Mouse (Mus musculus) liver, embryonic 11.5 days (tissue): ENCODE data around the gene Dkk1. TPM values are rescaled to one million over a fixed set of nuclear protein-coding genes. Genes with fewer than 3 reads are reported as not detected.

Source experiments
- ATAC-seq: fragments of 200-750 bp; cut with Nextera tagmentation; replicated peaks from 2 replicates; pipeline ENCODE4 v1.8.0; 2017; ENCODE audit warnings: moderate number of reproducible peaks, mild to moderate bottlenecking, moderate TSS enrichment, moderate library complexity; ENCODE audit not compliant: low FRiP score
- DNase-seq: peaks from one replicate; pipeline ENCODE4 v3.0.0-alpha.2; 2017; ENCODE audit warnings: low spot score
- H3K27ac ChIP-seq: fragments of 300-500 bp; sonication (generic); 2 replicates; pipeline ENCODE4 v1.5.1; 2014; ENCODE audit warnings: mild to moderate bottlenecking, low read depth, low read length, control low read depth
- H3K27me3 ChIP-seq: fragments of 300-500 bp; sonication (generic); replicated peaks from 2 replicates; pipeline ENCODE4 v1.6.1; 2014; ENCODE audit warnings: low read length, mixed read lengths; ENCODE audit not compliant: control insufficient read depth, insufficient read depth
- H3K36me3 ChIP-seq: fragments of 300-500 bp; sonication (generic); 2 replicates; pipeline ENCODE4 v1.6.1; 2014; ENCODE audit warnings: mild to moderate bottlenecking, low read length, moderate library complexity, mixed read lengths; ENCODE audit not compliant: control insufficient read depth, insufficient read depth
- H3K4me1 ChIP-seq: fragments of 300-500 bp; sonication (generic); replicated peaks from 2 replicates; pipeline ENCODE4 v1.6.1; 2014; ENCODE audit warnings: low read length, mixed read lengths; ENCODE audit not compliant: control insufficient read depth, insufficient read depth
- H3K4me2 ChIP-seq: fragments of 300-500 bp; sonication (generic); 2 replicates; pipeline ENCODE4 v1.6.1; 2014; ENCODE audit warnings: mild to moderate bottlenecking, control low read depth, moderate library complexity
- H3K4me3 ChIP-seq: fragments of 300-500 bp; sonication (generic); 2 replicates; pipeline ENCODE4 v1.5.1; 2014; ENCODE audit warnings: low read depth, low read length, control low read depth
- H3K9ac ChIP-seq: fragments of 300-500 bp; sonication (generic); 2 replicates; pipeline ENCODE4 v1.6.1; 2014; ENCODE audit warnings: low read depth, low read length, control low read depth
- H3K9me3 ChIP-seq: fragments of 300-500 bp; sonication (generic); 2 replicates; pipeline ENCODE4 v1.6.1; 2016; ENCODE audit warnings: low read length, inconsistent platforms, mixed read lengths; ENCODE audit not compliant: control insufficient read depth
- WGBS: fragments of 180-500 bp; shearing (Covaris S2); extraction: QIAGEN DNeasy Blood & Tissue Kit; methylation state at CpG from one replicate; pipeline ENCODE4 v1.1.7; 2014; 5-methylcytosine and 5-hydroxymethylcytosine counted together
- polyA plus RNA-seq: library from polyadenylated mRNA; unstranded; fragments of >200 nt; fragmentation: Nextera tagmentation; extraction: Ambion mirVana; gene quantifications from 2 replicates; pipeline ENCODE4 v1.2.1, GENCODE M21; 2014

The Dkk1 gene
- 9.9 and 10.2 TPM in 2 replicates for polyA plus RNA-seq

GRCm38 (mm10) chr19:30549044-30549853, at the start of gene Dkk1:
Dkk1 (minus strand) TSS chr19:30549665.
- no peaks in the 10 kb centered on the region for H3K9me3 ChIP-seq
- H3K27ac ChIP-seq, result no peak within 1 kb of the TSS
- H3K27me3 ChIP-seq, result peaks cover 47% of the 10 kb centered on the region
- peak within 1 kb of the TSS; percentile 60 for H3K4me2 ChIP-seq
- H3K4me1 ChIP-seq, result no peaks in the 10 kb centered on the region
- 1% methylated on average over 26 of the region's 26 CpGs for WGBS
- ATAC-seq (0 out of 2 replicates have a peak, but pooled peaks have one; percentile 31), DNase-seq (peak; percentile 53)
- H3K4me3 ChIP-seq, result peak within 1 kb of the TSS; percentile 43
- peak within 1 kb of the TSS; percentile 20; the same call in 1 of the 2 replicates for H3K9ac ChIP-seq
- no peaks in the 10 kb centered on the region for H3K36me3 ChIP-seq

- H3K36me3 ChIP-seq, result no peaks in the 10 kb centered on the region
- H3K27ac ChIP-seq, result no peak overlapping the region
- no peak for ATAC-seq
- no peaks in the 10 kb centered on the region for H3K9me3 ChIP-seq
- DNase-seq, result no peak
- H3K4me3 ChIP-seq, result no peak overlapping the region
- no peaks in the 10 kb centered on the region for H3K27me3 ChIP-seq
- H3K9ac ChIP-seq, result no peak overlapping the region
- H3K4me2 ChIP-seq, result no peak overlapping the region
- WGBS, result 71% methylated on average over 3 of the region's 3 CpGs
- no peaks in the 10 kb centered on the region for H3K4me1 ChIP-seq
These were observed 36.9 kb upstream of the Dkk1 start for GRCm38 (mm10) chr19:30586366-30586765.

DNA sequence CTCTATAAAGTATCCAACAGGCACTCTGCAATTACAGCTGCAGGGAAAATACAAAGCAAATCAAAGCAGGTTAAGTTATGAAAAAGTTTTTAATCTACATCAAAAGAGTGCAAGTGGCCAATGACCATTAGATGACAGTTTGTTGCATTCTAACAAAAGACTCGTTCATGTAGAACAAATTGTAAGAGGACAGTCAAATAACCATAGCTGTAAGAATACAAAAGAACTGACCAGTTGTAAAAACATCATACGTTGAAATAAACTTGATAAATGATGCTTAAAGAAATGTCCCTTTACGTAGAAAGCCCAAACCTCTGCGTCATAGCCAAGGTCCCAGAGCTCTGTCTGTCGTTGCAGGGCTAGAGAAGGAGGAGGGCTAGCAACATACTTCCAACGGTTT, 15.1 kb upstream of the Dkk1 start:
- Histone ChIP-seq H3K4me1 (no peaks in the 10 kb centered on the region), H3K27ac (no peak overlapping the region), H3K4me3 (no peak overlapping the region), H3K9ac (no peak overlapping the region), H3K27me3 (no peaks in the 10 kb centered on the region), H3K4me2 (no peak overlapping the region), H3K9me3 (no peaks in the 10 kb centered on the region), H3K36me3 (no peaks in the 10 kb centered on the region)
- 83% methylated on average over 6 of the region's 6 CpGs for WGBS
- ATAC-seq (no peak), DNase-seq (no peak)

DNA sequence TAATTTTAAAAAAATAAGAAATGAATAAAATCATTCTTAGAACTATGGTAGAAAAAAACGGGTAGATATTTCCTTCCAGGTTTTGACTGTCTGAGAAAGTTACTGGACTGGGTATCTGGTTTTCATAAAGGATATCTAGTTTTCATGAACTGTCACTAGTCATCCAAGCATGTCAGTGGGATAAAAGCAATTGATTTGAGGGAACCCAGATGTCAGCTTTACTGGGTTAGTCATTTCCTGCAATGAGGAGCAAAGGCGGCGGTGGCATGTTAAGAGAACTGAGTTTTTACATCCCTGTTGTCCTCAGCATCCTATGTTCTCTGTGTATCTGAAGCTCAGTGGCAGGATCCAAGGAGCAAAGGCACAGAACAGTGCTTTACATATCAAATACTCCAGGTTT, 14.4 kb upstream of the Dkk1 start:
- no peaks in the 10 kb centered on the region for H3K4me1 ChIP-seq
- DNase-seq (no peak), ATAC-seq (no peak)
- no peak overlapping the region for H3K4me3 ChIP-seq
- no peak overlapping the region for H3K9ac ChIP-seq
- no peaks in the 10 kb centered on the region for H3K27me3 ChIP-seq
- no peak overlapping the region for H3K4me2 ChIP-seq
- 54% methylated on average over 3 of the region's 3 CpGs for WGBS
- H3K9me3 ChIP-seq, result no peaks in the 10 kb centered on the region
- no peaks in the 10 kb centered on the region for H3K36me3 ChIP-seq
- no peak overlapping the region for H3K27ac ChIP-seq

DNA sequence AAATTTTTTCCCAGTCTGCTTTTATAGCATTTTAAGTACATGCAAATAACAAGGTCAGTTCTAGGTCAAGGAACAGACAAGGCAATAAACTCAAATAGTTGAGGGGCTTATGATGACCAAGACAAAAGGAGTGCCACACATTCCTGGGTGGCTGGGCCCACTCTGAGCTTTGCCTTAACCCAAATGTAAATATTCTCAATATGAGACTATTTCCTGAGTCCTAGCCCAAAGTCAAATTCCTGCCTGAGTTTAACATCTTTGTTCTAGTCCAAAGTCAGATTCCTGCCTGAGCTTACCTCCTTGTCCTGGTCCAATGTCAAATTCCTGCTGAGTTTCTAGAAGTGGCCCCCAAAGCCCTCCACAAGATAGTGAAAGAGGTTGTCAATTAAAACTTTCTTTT, 8.6 kb upstream of the Dkk1 start:
- ATAC-seq, result no peak
- no peak for DNase-seq
- Histone ChIP-seq H3K36me3 (no peaks in the 10 kb centered on the region), H3K9ac (no peak overlapping the region), H3K4me2 (no peak overlapping the region), H3K4me1 (no peaks in the 10 kb centered on the region), H3K4me3 (no peak overlapping the region), H3K27me3 (no peaks in the 10 kb centered on the region), H3K9me3 (no peaks in the 10 kb centered on the region), H3K27ac (no peak overlapping the region)

GRCm38 (mm10) chr19:30554467-30554881, 5.0 kb upstream of the Dkk1 start:
- Histone ChIP-seq H3K27me3 (peaks cover 20% of the 10 kb centered on the region), H3K9ac (no peak overlapping the region), H3K36me3 (no peaks in the 10 kb centered on the region), H3K9me3 (no peaks in the 10 kb centered on the region), H3K27ac (no peak overlapping the region), H3K4me1 (no peaks in the 10 kb centered on the region), H3K4me3 (peak overlapping the region; percentile 28), H3K4me2 (peak overlapping the region; percentile 56)
- WGBS, result under 1% methylated on average over 12 of the region's 12 CpGs
- no peak for ATAC-seq
- DNase-seq, result no peak

- no peak for ATAC-seq
- Histone ChIP-seq H3K4me3 (no peak overlapping the region), H3K27me3 (peaks cover 27% of the 10 kb centered on the region), H3K36me3 (no peaks in the 10 kb centered on the region), H3K4me2 (no peak overlapping the region), H3K9me3 (no peaks in the 10 kb centered on the region), H3K27ac (no peak overlapping the region), H3K4me1 (no peaks in the 10 kb centered on the region), H3K9ac (no peak overlapping the region)
- DNase-seq, result no peak
- WGBS, result 16% methylated on average over 4 of the region's 4 CpGs
These were observed 4.3 kb upstream of the Dkk1 start for GRCm38 (mm10) chr19:30553740-30554139.

DNA sequence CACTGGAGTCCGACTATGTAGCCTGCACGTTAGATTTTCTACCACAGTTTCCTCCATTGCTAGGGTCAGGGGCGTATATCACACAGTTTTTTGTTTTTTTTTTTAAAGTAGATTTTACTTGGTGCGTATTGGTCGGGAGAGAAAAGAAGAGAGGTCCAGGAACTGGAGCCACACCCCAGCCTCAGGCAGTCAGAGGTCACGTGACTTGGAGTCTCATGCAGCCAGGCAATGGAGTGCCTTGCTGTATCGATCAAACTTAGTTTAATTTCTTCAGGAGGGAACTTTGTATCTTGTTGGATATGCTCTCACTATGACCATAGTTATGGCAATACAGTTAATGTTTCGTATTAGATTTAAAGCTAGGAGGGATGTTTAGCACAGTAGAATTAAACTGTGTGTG, 2.8 kb upstream of the Dkk1 start:
- no peaks in the 10 kb centered on the region for H3K9me3 ChIP-seq
- ATAC-seq (no peak), DNase-seq (no peak)
- no peak overlapping the region for H3K27ac ChIP-seq
- no peak overlapping the region for H3K4me2 ChIP-seq
- no peaks in the 10 kb centered on the region for H3K4me1 ChIP-seq
- H3K27me3 ChIP-seq, result peaks cover 42% of the 10 kb centered on the region
- WGBS, result 56% methylated on average over 8 of the region's 8 CpGs
- no peaks in the 10 kb centered on the region for H3K36me3 ChIP-seq
- H3K4me3 ChIP-seq, result no peak overlapping the region
- no peak overlapping the region for H3K9ac ChIP-seq
